Mouse (Mus musculus): ENCODE results near the gene Ccdc170.

- TF ChIP-seq CTCF (IDR thresholded peaks at IDR 0.05) (no peak), POLR2A (IDR thresholded peaks at IDR 0.05; ENCODE audit: insufficient read depth, low read depth, low read length) (no peak)
Measured at GRCm38 (mm10) chr10:4590956-4591355, 108.7 kb downstream of the Ccdc170 start.
